Mouse (Mus musculus) stomach, embryonic 15.5 days (tissue): ENCODE results near the gene Vmn2r90. TPM values are rescaled to one million over a fixed set of nuclear protein-coding genes. Genes with fewer than 3 reads are reported as not detected.
"Not testable (repeated sequence)": the region's sequence is repeated elsewhere in the genome, so short reads cannot be mapped to it uniquely, and the experiment has no call there.

Experiments used
- ATAC-seq: fragments of 200-750 bp; cut with Nextera tagmentation; 2 replicates; pipeline ENCODE4 v1.8.0; 2017; ENCODE audit warnings: low read depth, moderate number of reproducible peaks, moderate TSS enrichment; ENCODE audit not compliant: insufficient read depth, low FRiP score
- H3K27ac ChIP-seq: fragments of 300-500 bp; sonication (generic); 2 replicates; pipeline ENCODE4 v1.5.1; 2015; ENCODE audit warnings: mild to moderate bottlenecking, inconsistent platforms
- H3K27me3 ChIP-seq: fragments of 300-500 bp; sonication (generic); replicated peaks from 2 replicates; pipeline ENCODE4 v1.6.1; 2015; ENCODE audit warnings: inconsistent platforms
- H3K36me3 ChIP-seq: fragments of 300-500 bp; sonication (generic); 2 replicates; pipeline ENCODE4 v1.6.1; 2015; ENCODE audit warnings: inconsistent platforms
- H3K4me1 ChIP-seq: fragments of 300-500 bp; sonication (generic); 2 replicates; pipeline ENCODE4 v1.6.1; 2015; ENCODE audit warnings: inconsistent platforms
- H3K4me2 ChIP-seq: fragments of 300-500 bp; sonication (generic); 2 replicates; pipeline ENCODE4 v1.6.1; 2015; ENCODE audit warnings: mild to moderate bottlenecking, inconsistent platforms
- H3K4me3 ChIP-seq: fragments of 300-500 bp; sonication (generic); replicated peaks from 2 replicates; pipeline ENCODE4 v1.5.1; 2015; ENCODE audit warnings: inconsistent platforms
- H3K9ac ChIP-seq: fragments of 300-500 bp; sonication (generic); 2 replicates; pipeline ENCODE4 v1.6.1; 2015; ENCODE audit warnings: inconsistent platforms
- H3K9me3 ChIP-seq: fragments of 300-500 bp; sonication (generic); 2 replicates; pipeline ENCODE4 v1.6.1; 2016; ENCODE audit warnings: inconsistent platforms
- WGBS: fragments of 180-500 bp; shearing (Covaris S2); methylation state at CpG from one replicate; pipeline ENCODE4 v1.1.7; 2015; 5-methylcytosine and 5-hydroxymethylcytosine counted together
- polyA plus RNA-seq: library from polyadenylated mRNA; unstranded; fragments of >200 nt; fragmentation: Nextera tagmentation; extraction: Ambion mirVana; gene quantifications from 2 replicates; pipeline ENCODE4 v1.2.1, GENCODE M21; 2015

The Vmn2r90 gene
- polyA plus RNA-seq, result not detected in 2 replicates

DNA sequence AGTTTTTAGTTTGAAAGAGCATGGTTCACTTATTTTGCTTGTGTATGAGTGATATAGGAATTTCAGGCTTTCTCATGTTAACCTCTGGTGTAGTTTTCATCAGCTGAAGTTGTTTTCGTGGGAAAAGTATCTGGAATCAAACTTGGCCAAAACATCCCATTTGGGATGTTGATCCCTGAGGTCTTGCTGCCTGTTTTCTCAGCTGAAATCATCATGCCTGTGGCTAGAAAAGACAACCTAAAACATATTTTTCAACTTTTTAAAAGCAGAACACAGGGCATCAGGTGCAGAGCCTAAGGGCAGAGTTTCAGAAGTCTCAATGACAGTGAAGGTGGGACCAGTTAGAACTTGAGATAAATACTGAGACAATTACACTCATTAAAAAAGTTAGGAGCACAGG is at the start of gene Vmn2r90:
Gene Vmn2r90, plus strand, starts transcription at position 301 of the 400 bp plus-strand sequence.
- H3K36me3 ChIP-seq, result no peaks in the 10 kb centered on the region
- H3K4me3 ChIP-seq, result no peak within 1 kb of the TSS
- no peak for ATAC-seq
- WGBS, result 74% methylated on average over 1 of the region's 1 CpGs
- H3K4me1 ChIP-seq, result no peaks in the 10 kb centered on the region
- H3K4me2 ChIP-seq, result no peak within 1 kb of the TSS
- H3K9me3 ChIP-seq, result no peaks in the 10 kb centered on the region
- no peak within 1 kb of the TSS for H3K9ac ChIP-seq
- H3K27me3 ChIP-seq, result no peaks in the 10 kb centered on the region
- no peak within 1 kb of the TSS for H3K27ac ChIP-seq

DNA sequence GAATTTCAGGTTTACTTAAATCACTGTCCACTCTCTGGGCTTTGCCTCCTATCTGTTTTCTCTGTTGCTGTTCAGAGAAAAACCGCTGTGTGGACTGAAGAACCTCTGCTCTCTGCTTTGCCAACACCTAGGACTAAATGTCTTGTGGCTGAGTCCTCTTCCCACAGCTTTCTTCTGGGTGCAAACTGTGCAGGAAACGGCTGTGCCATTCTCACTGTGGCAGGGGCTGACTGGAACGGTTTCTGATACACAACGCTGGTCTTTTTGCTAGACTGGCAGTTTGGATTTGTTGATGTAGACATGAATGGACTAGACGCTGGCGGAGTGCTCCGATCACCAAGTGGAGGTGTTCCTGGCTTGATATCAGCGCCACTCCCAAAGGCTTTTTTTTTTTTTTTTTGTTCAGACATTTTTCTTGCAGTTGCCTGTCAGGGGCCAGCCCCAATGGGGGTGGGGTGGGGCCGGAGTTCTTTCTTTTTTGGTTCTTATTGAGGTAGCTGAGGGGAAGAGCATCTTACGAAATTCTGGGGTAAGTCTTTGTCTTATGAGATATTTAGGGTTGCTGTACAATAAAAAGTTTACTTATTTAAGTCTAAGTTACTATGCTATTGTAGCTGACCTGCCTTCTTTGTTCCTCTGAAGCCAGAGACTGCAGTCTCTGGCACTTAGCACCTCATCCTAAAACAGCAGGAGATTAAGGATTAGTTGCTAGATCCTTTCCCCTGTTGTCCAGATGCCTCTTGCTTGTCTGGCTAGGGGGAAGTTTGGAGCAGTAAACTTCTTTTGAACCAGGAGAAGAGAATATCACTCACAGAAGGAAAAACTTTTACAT is 48.3 kb upstream of the Vmn2r90 start:
- no peak overlapping the region for H3K27ac ChIP-seq
- H3K4me3 ChIP-seq, result no peak overlapping the region
- no peaks in the 10 kb centered on the region for H3K4me1 ChIP-seq
- no peak overlapping the region for H3K9ac ChIP-seq
- H3K36me3 ChIP-seq, result no peaks in the 10 kb centered on the region
- no peaks in the 10 kb centered on the region for H3K9me3 ChIP-seq
- WGBS, result 11% methylated on average over 10 of the region's 10 CpGs
- no peak for ATAC-seq
- H3K4me2 ChIP-seq, result no peak overlapping the region
- no peaks in the 10 kb centered on the region for H3K27me3 ChIP-seq

DNA sequence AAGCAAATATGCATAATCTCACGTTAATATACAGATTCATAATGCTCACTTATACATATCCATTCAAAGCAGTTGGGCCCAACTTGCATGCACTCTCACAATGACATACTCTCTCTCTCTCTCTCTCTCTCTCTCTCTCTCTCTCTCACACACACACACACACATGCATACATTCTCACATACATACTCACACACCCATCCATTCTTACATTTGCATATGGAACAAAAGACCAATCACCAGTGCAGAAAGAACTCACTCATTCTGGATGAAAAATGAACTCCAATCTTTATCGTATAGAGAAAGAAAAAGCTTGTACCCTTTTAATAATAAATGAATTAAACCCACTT is 47.7 kb upstream of the Vmn2r90 start:
- Histone ChIP-seq H3K9ac (no peak overlapping the region), H3K4me2 (no peak overlapping the region), H3K27me3 (no peaks in the 10 kb centered on the region), H3K36me3 (no peaks in the 10 kb centered on the region), H3K4me3 (no peak overlapping the region), H3K4me1 (no peaks in the 10 kb centered on the region), H3K27ac (no peak overlapping the region), H3K9me3 (no peaks in the 10 kb centered on the region)
- 42% methylated on average over 2 of the region's 2 CpGs for WGBS
- no peak for ATAC-seq

DNA sequence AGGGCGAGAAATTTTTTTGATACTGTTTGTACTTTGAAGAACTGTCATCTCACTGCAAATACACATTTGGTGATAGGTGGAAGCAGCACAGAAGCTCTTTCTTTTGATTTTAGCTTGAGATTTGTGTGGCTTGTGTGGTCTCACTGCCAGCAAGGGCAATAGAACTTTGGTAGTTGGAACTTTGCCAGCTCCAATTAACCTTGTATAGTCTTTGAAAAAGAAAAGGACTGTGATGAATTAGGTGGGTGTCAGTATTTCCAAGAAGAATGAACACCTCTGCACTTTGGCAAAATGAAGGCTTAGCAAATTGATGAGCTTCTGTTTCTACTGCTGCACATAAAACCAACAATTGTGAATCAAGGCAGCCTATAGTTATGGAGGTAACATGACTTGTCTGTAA is 24.8 kb upstream of the Vmn2r90 start:
- Histone ChIP-seq H3K27me3 (no peaks in the 10 kb centered on the region), H3K9ac (no peak overlapping the region), H3K36me3 (no peaks in the 10 kb centered on the region), H3K27ac (no peak overlapping the region), H3K9me3 (no peaks in the 10 kb centered on the region), H3K4me2 (no peak overlapping the region), H3K4me1 (no peaks in the 10 kb centered on the region), H3K4me3 (no peak overlapping the region)
- WGBS, result 66% methylated on average over 1 of the region's 1 CpGs
- ATAC-seq, result no peak

DNA sequence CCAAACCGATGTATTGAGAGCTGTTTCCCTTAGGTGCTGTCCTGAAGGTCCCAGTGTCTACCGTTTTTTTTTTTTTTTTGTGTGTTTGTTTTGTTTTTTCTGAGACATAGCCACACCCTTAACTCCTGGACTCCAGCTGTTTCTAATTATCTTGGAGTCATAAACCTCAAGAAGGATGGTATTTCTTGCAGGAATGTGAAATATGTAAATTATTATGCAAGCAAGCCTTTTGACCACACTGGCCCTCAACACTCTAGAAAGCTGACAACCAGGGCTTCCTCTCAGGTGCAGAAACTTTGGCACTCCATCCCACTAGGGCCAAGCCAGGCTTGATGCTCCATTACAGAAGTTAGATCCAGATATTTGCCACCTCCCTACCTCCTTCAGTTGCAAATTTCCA is 12.9 kb upstream of the Vmn2r90 start:
- no peaks in the 10 kb centered on the region for H3K36me3 ChIP-seq
- WGBS, result 65% methylated on average over 2 of the region's 2 CpGs
- no peak overlapping the region for H3K27ac ChIP-seq
- no peak overlapping the region for H3K9ac ChIP-seq
- no peaks in the 10 kb centered on the region for H3K9me3 ChIP-seq
- no peaks in the 10 kb centered on the region for H3K27me3 ChIP-seq
- no peak overlapping the region for H3K4me3 ChIP-seq
- no peaks in the 10 kb centered on the region for H3K4me1 ChIP-seq
- no peak for ATAC-seq
- H3K4me2 ChIP-seq, result no peak overlapping the region

DNA sequence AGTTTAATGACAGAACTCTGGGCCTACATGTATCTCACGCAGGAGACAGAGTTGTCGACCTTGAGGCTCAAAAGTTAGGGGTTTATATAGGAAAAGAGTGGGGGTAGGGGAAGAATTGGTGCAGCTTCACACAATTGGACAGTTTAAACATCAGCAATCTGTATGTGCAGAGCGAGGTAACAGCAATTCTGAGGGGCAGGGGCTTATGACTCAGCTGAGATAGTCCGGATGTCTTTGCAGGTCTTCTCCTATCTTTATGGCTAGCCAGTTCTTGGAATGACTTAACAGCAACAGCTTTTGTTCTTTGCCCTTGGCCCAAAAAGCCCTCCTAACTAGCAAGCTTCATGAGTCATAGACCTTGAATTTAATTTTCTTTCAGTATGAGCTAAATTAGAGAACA is 28.8 kb downstream of the Vmn2r90 start:
- not testable (repeated sequence) for H3K9me3 ChIP-seq, H3K4me2 ChIP-seq, H3K36me3 ChIP-seq, H3K27me3 ChIP-seq, H3K4me3 ChIP-seq, H3K27ac ChIP-seq, H3K4me1 ChIP-seq, H3K9ac ChIP-seq, ATAC-seq
- 71% methylated on average over 4 of the region's 4 CpGs for WGBS

DNA sequence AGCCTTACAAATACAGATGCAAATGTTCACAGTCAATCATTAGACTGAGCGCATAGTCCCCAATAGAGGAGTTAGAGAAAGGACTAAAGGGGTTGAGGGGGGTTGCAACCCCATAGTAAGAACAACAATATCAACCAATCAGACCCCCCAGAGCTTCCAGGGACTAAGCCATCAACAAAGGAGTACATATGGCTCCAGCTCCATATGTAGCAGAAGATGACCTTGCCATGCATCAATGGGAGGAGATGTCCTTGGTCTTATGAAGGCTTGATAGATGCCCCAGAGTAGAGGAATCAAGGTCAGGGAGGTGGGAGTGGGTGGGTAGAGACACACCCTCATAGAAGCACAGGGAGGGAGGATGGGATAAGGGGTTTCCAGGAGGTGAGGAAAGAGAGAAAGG is 35.1 kb downstream of the Vmn2r90 start:
- Histone ChIP-seq H3K9ac (no peak overlapping the region), H3K36me3 (no peaks in the 10 kb centered on the region), H3K4me2 (no peak overlapping the region), H3K27ac (no peak overlapping the region), H3K9me3 (no peaks in the 10 kb centered on the region), H3K4me1 (no peaks in the 10 kb centered on the region), H3K27me3 (no peaks in the 10 kb centered on the region), H3K4me3 (no peak overlapping the region)
- ATAC-seq, result no peak
- WGBS, result 100% methylated on average over 1 of the region's 1 CpGs

DNA sequence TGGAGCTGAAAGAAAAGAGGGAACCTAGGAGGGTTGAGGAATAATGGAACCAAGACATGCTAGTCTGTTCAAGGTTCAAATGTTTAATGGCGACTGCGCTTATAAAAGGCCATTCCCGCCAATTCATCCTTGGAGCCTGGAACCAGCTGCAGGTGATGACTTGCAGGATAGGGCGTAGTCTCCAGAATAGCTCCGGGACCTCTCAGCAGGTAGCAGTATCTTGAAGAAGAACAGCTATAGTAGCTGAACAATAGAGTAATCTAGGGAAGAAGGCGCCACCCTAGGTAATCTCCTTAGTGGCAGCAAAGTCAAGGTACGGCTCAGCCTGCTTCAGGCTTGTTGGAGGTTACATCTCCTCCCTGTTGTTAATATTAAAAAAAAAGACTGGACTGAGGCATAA is 35.8 kb downstream of the Vmn2r90 start:
- not testable (repeated sequence) for H3K9me3 ChIP-seq, ATAC-seq, H3K36me3 ChIP-seq, H3K27ac ChIP-seq, H3K27me3 ChIP-seq, H3K9ac ChIP-seq, H3K4me3 ChIP-seq, H3K4me1 ChIP-seq, H3K4me2 ChIP-seq
- 92% methylated on average over 7 of the region's 7 CpGs for WGBS

DNA sequence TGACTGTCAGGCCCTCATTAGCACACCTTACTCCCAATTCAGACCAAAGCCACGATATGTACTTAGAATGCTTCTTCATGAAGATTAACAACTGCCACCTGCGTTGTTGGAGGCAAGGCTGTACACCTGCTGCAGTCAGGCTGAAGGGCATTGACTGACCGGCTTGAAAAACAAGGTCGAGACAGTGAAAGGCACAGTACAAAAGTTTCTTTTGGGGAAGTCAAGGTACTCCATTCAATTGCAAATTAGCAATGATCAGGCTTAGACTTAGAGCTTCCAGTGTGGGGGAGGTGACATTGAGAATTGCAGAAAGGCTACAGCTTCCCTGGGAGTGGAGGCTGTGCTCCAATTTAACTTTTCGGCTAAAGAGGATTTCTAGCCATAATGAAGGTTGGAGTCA is 36.4 kb downstream of the Vmn2r90 start:
- not testable (repeated sequence) for H3K4me3 ChIP-seq, H3K27me3 ChIP-seq, ATAC-seq, H3K9ac ChIP-seq, H3K4me1 ChIP-seq, H3K27ac ChIP-seq, H3K9me3 ChIP-seq, H3K36me3 ChIP-seq, H3K4me2 ChIP-seq
- WGBS, result 81% methylated on average over 5 of the region's 5 CpGs

DNA sequence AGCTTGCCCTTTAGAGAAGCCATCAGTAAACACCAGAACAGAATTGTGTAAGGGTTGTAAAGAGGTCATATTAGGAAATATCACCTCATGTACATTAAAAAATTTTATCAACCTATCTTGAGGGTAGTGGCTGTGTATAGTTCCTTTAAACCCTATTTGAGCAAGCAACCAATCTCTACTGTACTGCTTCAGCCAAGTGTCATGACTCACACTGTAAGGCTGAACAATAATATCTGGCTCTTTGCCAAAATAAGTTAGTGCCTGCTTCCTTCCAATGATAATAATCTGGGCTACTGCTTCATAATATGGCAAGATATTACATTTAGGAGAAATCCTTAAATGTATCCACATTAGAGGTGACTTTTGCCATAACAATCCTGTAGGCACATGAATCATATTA is 38.0 kb downstream of the Vmn2r90 start:
- H3K4me1 ChIP-seq, H3K4me3 ChIP-seq, H3K9me3 ChIP-seq, H3K36me3 ChIP-seq, H3K4me2 ChIP-seq, H3K27me3 ChIP-seq, H3K9ac ChIP-seq, H3K27ac ChIP-seq, ATAC-seq: not testable (repeated sequence)

DNA sequence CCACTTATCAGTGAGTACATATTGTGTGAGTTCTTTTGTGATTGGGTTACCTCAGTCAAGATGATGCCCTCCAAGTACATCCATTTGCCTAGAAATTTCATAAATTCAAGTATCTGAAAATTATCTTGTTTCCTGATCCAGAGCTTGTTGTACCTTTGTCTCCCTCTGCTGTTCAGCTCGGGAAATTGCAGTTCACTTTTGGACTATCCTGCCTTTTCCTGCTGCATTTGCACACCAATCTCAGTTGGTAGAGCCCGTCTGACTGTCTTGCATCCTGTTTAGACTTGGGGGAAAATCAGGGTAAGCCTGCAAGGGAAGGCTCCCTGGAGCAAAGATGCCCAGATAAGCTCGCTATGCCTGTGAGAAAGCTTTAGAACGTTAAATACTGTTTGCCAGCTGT is 45.8 kb downstream of the Vmn2r90 start:
- H3K4me3 ChIP-seq, H3K9ac ChIP-seq, H3K4me1 ChIP-seq, H3K27me3 ChIP-seq, ATAC-seq, H3K9me3 ChIP-seq, H3K36me3 ChIP-seq, H3K4me2 ChIP-seq, H3K27ac ChIP-seq: not testable (repeated sequence)
- WGBS, result 5% methylated on average over 4 of the region's 4 CpGs

DNA sequence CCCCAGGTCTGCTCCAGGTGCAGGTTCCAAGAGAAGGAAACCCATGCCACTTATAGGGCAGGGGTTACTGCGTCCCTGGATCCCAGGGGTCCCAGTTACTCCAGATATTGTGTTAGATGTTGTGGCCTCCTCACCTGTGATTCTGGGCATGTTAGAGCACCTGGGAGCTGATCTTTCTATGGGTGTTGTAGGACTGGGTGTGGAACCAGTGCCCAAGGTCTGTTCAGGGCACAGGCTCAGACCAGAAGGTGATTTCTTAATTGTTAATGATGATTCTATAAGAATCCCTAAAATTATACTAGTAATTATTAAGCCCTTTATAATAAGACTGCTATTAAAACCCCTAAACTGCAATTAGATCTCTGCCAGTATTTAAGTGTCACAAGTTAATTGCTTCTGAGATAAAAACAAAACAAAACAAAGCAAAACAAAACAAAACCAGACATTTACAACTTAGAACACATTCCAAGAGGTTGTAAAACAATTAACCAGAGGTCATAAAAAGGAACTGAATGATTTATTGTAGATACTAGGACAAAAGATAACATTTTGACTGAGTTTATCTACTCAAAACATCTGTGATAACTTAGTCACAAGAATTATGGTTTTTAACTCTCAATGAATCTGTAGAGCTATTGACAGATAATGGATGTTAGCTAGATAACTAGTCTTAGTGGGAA is 59.2 kb downstream of the Vmn2r90 start:
- Histone ChIP-seq H3K27ac (no peak overlapping the region), H3K36me3 (no peaks in the 10 kb centered on the region), H3K9me3 (no peaks in the 10 kb centered on the region), H3K4me3 (no peak overlapping the region), H3K27me3 (no peaks in the 10 kb centered on the region), H3K9ac (no peak overlapping the region), H3K4me2 (no peak overlapping the region), H3K4me1 (no peaks in the 10 kb centered on the region)
- no peak for ATAC-seq
- 70% methylated on average over 1 of the region's 1 CpGs for WGBS
